Comparison of ENCODE assay signal across 1 mouse cellular context in genomic region chr12:31653611-31654010, GRCm38 (mm10).
TF ChIP-seq lines count a peak whose summit lies in the region.

No protein-coding gene starts in this region.

TF ChIP-seq in CH12.LX, 34 proteins besides CTCF, POLR2A, EP300 and RAD21 (continued from another document):
- no peak for TF ChIP-seq KAT2A (IDR thresholded peaks at IDR 0.05; ENCODE audit: insufficient replicate concordance, low read length)
- no peak for TF ChIP-seq CHD1 (IDR thresholded peaks at IDR 0.05; ENCODE audit: low read depth, low read length)
TF ChIP-seq in CH12.LX: peak in this region for 0.
